Mouse (Mus musculus) right cerebral cortex, postnatal 4 days (tissue): ENCODE measurements around the gene Gtf2h4.
A peak's percentile ranks its signal among the peaks of the same experiment; 100 is the strongest.

Source experiments
- DNase-seq: peaks from one replicate; pipeline ENCODE4 v3.0.0-alpha.2; 2022

Gtf2h4 gene

GRCm38 (mm10) chr17:35635699-35636111 lies 37.8 kb downstream of the Gtf2h4 start:
- DNase-seq, result peak; percentile 81

DNA sequence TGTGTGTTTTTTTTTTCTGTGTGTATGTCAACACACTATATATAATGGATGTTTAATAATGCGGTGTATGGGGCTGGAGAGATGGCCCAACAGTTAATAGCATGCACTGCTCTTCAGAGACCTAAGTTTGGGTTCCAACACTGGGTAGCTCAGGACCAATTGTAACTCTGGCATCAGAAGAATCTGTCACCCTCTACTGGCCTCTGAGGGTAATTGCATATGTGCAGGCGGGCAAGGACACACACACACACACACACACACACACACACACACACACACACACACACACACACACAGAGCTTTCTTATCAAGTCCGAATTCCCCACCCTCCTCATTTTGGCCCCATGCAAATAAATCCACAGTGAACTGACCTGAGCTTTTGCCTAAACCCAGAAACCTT lies 38.3 kb downstream of the Gtf2h4 start:
- no peak for DNase-seq

GRCm38 (mm10) chr17:35633992-35634391 lies 39.5 kb downstream of the Gtf2h4 start:
- DNase-seq, result peak; percentile 54

- no peak for DNase-seq
Observed at GRCm38 (mm10) chr17:35626537-35626936, 47.0 kb downstream of the Gtf2h4 start, which contains the start of gene Gm9573. Gm9573 (minus strand) TSS chr17:35626637.
